Mouse (Mus musculus): Measurements from ENCODE around the gene Tigit. TPM values are rescaled to one million over a fixed set of nuclear protein-coding genes. Genes with fewer than 3 reads are reported as not detected.

Tigit gene
- polyA plus RNA-seq, 1 experiment from 2014 or later: not detected

DNA sequence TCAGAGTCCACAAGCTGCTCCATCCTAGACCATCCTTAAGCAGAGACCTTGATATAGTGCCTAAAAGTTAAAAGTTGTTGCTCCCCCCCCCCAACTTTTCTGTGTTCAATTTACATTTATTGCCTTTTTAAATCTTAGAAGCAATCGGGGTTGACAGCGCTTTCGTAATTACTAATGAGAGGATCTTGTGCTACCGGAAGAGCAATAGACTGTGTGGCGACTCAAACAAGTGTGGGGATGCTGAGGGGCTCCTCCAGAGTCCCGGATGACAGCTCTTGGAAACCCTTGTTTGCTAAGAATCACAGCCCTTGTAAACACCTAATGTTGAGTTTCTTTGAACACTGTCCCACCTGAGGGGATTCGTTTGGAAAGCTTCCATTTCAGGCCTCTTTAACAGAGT, 29.9 kb downstream of the Tigit start:
- ATAC-seq (ENCODE audit: low read depth) (no peak), DNase-seq (ENCODE audit: low spot score) (no peak)
- Histone ChIP-seq H3K36me3 (ENCODE audit: control insufficient read depth, insufficient read depth, low read length) (no peaks in the 10 kb centered on the region), H3K4me3 (ENCODE audit: low read depth, low read length) (no peak overlapping the region), H3K27ac (replicated peaks; ENCODE audit: low read depth, low read length) (no peak overlapping the region), H3K4me1 (ENCODE audit: control insufficient read depth, insufficient read depth, low read length) (no peaks in the 10 kb centered on the region), H3K27me3 (replicated peaks; ENCODE audit: control insufficient read depth, insufficient read depth, low read length) (no peaks in the 10 kb centered on the region), H3K4me2 (ENCODE audit: low read depth, low read length) (no peak overlapping the region), H3K9me3 (ENCODE audit: control insufficient read depth, low read length) (no peaks in the 10 kb centered on the region), H3K9ac (ENCODE audit: low read depth, low read length) (no peak overlapping the region)
- 90% methylated on average over 7 of the region's 7 CpGs for WGBS

DNA sequence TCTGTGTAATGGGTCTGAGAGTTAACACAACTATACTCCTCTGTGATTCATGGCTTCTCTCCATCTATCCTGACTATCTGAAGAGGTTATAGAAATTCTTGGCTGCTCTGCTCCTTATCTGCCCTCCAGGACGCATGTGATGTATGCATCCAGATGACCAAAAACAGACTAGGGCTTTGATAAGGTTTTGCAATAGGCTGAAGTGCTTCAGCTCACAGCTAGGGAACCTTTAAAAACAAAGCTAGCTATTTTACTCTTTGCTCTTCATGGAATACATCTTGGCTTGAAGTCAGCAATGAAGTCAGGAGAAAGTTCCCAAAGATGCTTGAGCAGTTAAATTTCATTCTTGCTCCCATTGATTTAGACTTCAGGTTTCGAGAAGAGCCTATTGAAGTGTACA, 32.2 kb downstream of the Tigit start:
- H3K9me3 ChIP-seq (ENCODE audit: control insufficient read depth, low read length): no peaks in the 10 kb centered on the region
- WGBS: 84% methylated on average over 2 of the region's 2 CpGs

DNA sequence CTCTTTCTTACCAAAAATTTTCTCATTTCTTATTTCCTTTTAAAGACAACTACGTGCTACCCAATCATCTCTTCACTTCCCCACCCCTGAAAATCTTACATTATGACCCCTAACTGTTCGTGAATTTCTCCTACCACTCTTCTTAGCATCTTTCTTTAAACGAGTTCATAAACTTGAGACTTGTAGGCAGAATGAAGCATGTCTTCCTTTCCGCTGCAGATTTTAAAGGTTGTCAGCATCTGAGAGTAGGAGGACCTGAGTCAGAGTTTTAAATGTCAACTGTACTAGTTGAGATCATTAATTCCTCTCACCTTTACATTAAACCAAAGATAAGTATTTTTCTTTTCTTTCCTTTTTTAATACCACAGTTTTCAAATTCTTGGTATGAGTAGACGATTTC, 35.3 kb downstream of the Tigit start:
- Histone ChIP-seq H3K9ac (ENCODE audit: low read depth, low read length) (no peak overlapping the region), H3K4me1 (ENCODE audit: control insufficient read depth, insufficient read depth, low read length) (0 out of 2 replicates have a peak, but pooled peaks cover 9% of the 10 kb centered on the region), H3K36me3 (ENCODE audit: control insufficient read depth, insufficient read depth, low read length) (no peaks in the 10 kb centered on the region), H3K4me3 (ENCODE audit: low read depth, low read length) (no peak overlapping the region), H3K27ac (replicated peaks; ENCODE audit: low read depth, low read length) (no peak overlapping the region), H3K9me3 (ENCODE audit: control insufficient read depth, low read length) (no peaks in the 10 kb centered on the region), H3K4me2 (ENCODE audit: low read depth, low read length) (no peak overlapping the region), H3K27me3 (replicated peaks; ENCODE audit: control insufficient read depth, insufficient read depth, low read length) (no peaks in the 10 kb centered on the region)
- ATAC-seq (ENCODE audit: low read depth): no peak
- 87% methylated on average over 5 of the region's 5 CpGs for WGBS
- DNase-seq (ENCODE audit: low spot score): no peak

More for the DNA sequence above, 32.2 kb downstream of the Tigit start:
- no peak for DNase-seq (ENCODE audit: low spot score)
- no peaks in the 10 kb centered on the region for H3K4me1 ChIP-seq (ENCODE audit: control insufficient read depth, insufficient read depth, low read length)
- H3K36me3 ChIP-seq (ENCODE audit: control insufficient read depth, insufficient read depth, low read length): no peaks in the 10 kb centered on the region
- H3K4me2 ChIP-seq (ENCODE audit: low read depth, low read length): no peak overlapping the region
- no peak overlapping the region for H3K9ac ChIP-seq (ENCODE audit: low read depth, low read length)
- ATAC-seq (ENCODE audit: low read depth): no peak
- no peak overlapping the region for H3K4me3 ChIP-seq (ENCODE audit: low read depth, low read length)
- no peak overlapping the region for H3K27ac ChIP-seq (replicated peaks; ENCODE audit: low read depth, low read length)
- H3K27me3 ChIP-seq (replicated peaks; ENCODE audit: control insufficient read depth, insufficient read depth, low read length): no peaks in the 10 kb centered on the region

DNA sequence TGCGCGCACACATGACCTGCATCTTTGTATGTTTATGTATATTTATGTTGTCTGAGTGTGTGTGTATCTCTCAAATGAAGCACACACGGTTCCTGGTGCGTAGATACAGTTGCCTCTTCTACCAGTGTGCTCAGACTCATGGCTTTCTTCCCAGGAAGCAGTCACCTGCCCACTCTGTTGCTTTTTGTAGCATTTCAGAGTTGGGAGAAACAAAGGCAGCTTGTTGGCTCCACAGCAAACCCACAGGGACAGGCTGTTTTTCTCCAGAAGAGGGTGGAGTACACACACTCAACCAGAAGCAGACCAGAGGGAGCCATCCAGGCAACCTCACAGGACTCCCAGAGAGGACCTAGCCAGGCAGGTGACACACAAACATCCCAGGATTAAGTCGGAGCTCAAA, 38.0 kb downstream of the Tigit start:
- 79% methylated on average over 5 of the region's 5 CpGs for WGBS
- DNase-seq (ENCODE audit: low spot score): no peak
- no peak overlapping the region for H3K9ac ChIP-seq (ENCODE audit: low read depth, low read length)
- no peaks in the 10 kb centered on the region for H3K9me3 ChIP-seq (ENCODE audit: control insufficient read depth, low read length)
- H3K36me3 ChIP-seq (ENCODE audit: control insufficient read depth, insufficient read depth, low read length): no peaks in the 10 kb centered on the region
- no peak overlapping the region for H3K27ac ChIP-seq (replicated peaks; ENCODE audit: low read depth, low read length)
- H3K4me1 ChIP-seq (ENCODE audit: control insufficient read depth, insufficient read depth, low read length): 0 out of 2 replicates have a peak, but pooled peaks cover 9% of the 10 kb centered on the region
- H3K27me3 ChIP-seq (replicated peaks; ENCODE audit: control insufficient read depth, insufficient read depth, low read length): no peaks in the 10 kb centered on the region
- no peak overlapping the region for H3K4me3 ChIP-seq (ENCODE audit: low read depth, low read length)
- no peak overlapping the region for H3K4me2 ChIP-seq (ENCODE audit: low read depth, low read length)
- ATAC-seq (ENCODE audit: low read depth): no peak

DNA sequence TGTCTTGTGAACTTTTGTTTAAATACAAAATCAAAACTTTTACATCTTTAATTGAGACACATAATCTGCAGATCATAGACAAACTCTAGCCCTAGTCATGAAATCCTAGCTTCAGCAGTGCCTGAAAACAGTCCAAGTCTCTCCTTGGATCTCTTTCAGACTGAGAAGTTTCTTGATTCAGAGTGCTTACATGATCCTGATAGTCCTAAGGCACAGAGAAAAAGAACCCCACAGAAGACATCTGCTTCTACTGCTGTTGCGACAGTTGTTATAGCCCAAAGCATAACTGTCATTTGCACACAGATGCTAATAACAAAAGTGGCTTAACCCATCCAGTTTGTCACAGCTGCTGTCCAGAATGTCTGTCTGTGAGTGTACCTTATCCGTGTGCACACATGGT, 38.7 kb downstream of the Tigit start:
- DNase-seq (ENCODE audit: low spot score) (peak; percentile 23), ATAC-seq (ENCODE audit: low read depth) (peak; percentile 26; the same call in 1 of the 2 replicates)
- Histone ChIP-seq H3K4me3 (ENCODE audit: low read depth, low read length) (no peak overlapping the region), H3K27me3 (replicated peaks; ENCODE audit: control insufficient read depth, insufficient read depth, low read length) (no peaks in the 10 kb centered on the region), H3K9me3 (ENCODE audit: control insufficient read depth, low read length) (no peaks in the 10 kb centered on the region), H3K4me1 (ENCODE audit: control insufficient read depth, insufficient read depth, low read length) (peaks cover 12% of the 10 kb centered on the region; the same call in 1 of the 2 replicates), H3K27ac (replicated peaks; ENCODE audit: low read depth, low read length) (no peak overlapping the region; the same call in 1 of the 2 replicates), H3K4me2 (ENCODE audit: low read depth, low read length) (no peak overlapping the region), H3K36me3 (ENCODE audit: control insufficient read depth, insufficient read depth, low read length) (no peaks in the 10 kb centered on the region), H3K9ac (ENCODE audit: low read depth, low read length) (no peak overlapping the region)
- WGBS: 56% methylated on average over 2 of the region's 2 CpGs

DNA sequence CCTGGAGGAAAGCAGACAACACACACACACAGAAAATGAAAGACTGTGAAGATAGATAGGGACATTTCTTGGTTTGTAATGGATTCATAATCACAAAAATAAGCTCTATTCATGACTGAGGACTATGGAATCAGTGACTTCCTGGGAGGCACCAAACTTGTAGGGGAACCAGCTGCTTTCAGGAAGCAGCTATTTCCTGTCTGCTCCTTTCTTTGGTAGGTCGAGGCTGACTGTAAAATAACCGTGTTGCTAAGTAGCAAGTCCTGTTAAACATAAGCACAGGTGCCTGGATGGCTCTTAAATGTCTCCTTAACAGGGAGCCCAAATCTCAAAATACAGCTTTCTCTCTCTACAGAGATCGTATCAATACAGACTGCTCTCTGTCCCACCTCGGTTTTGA, 39.1 kb downstream of the Tigit start:
- Histone ChIP-seq H3K9me3 (ENCODE audit: control insufficient read depth, low read length) (no peaks in the 10 kb centered on the region), H3K4me1 (ENCODE audit: control insufficient read depth, insufficient read depth, low read length) (peaks cover 14% of the 10 kb centered on the region; the same call in 1 of the 2 replicates), H3K27me3 (replicated peaks; ENCODE audit: control insufficient read depth, insufficient read depth, low read length) (no peaks in the 10 kb centered on the region), H3K4me3 (ENCODE audit: low read depth, low read length) (no peak overlapping the region), H3K4me2 (ENCODE audit: low read depth, low read length) (no peak overlapping the region), H3K36me3 (ENCODE audit: control insufficient read depth, insufficient read depth, low read length) (no peaks in the 10 kb centered on the region), H3K9ac (ENCODE audit: low read depth, low read length) (no peak overlapping the region), H3K27ac (replicated peaks; ENCODE audit: low read depth, low read length) (no peak overlapping the region; the same call in 1 of the 2 replicates)
- ATAC-seq (ENCODE audit: low read depth) (no peak), DNase-seq (ENCODE audit: low spot score) (no peak)
- 55% methylated on average over 4 of the region's 4 CpGs for WGBS

DNA sequence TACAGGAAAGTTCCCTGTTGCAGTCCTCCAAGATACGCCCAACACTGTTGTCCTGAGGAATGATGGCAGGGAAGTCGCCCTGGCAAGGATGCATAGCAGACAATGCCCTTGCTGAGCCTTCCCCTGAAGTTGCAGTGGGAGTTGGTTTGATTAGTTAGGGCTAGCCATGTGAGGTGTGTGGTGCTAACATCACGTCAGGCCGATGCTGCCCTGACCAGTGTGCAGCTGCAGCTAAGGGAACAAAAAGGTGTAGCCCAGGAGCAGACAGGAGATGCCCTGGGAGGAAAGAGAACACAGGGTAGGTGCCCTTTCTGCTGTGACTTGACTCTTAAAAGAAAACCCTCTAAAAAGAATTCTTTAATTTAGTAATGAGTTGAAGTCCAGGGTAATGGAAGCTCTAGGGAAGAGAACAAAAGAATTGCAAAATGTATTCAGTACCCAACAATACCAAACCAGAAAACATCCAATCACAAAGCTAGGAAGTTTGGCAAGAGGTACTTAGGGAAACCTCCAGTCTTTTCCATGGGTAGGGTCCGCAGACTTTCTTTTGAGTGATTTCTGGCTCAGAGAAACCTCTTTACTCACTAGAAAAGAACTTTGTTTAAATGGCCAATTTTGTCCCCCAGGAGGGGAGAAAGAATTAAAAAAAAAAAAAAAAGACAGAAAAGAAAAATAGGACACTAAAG, 40.5 kb downstream of the Tigit start:
- ATAC-seq (ENCODE audit: low read depth) (no peak), DNase-seq (ENCODE audit: low spot score) (no peak)
- Histone ChIP-seq H3K4me2 (ENCODE audit: low read depth, low read length) (no peak overlapping the region), H3K27ac (replicated peaks; ENCODE audit: low read depth, low read length) (0 out of 2 replicates have a peak overlapping the region, but pooled peaks have one; percentile 10), H3K4me3 (ENCODE audit: low read depth, low read length) (no peak overlapping the region), H3K36me3 (ENCODE audit: control insufficient read depth, insufficient read depth, low read length) (0 out of 2 replicates have a peak, but pooled peaks cover 1% of the 10 kb centered on the region), H3K9ac (ENCODE audit: low read depth, low read length) (no peak overlapping the region), H3K27me3 (replicated peaks; ENCODE audit: control insufficient read depth, insufficient read depth, low read length) (no peaks in the 10 kb centered on the region), H3K4me1 (ENCODE audit: control insufficient read depth, insufficient read depth, low read length) (peaks cover 14% of the 10 kb centered on the region; the same call in 1 of the 2 replicates), H3K9me3 (ENCODE audit: control insufficient read depth, low read length) (no peaks in the 10 kb centered on the region)
- WGBS: 80% methylated on average over 5 of the region's 5 CpGs

DNA sequence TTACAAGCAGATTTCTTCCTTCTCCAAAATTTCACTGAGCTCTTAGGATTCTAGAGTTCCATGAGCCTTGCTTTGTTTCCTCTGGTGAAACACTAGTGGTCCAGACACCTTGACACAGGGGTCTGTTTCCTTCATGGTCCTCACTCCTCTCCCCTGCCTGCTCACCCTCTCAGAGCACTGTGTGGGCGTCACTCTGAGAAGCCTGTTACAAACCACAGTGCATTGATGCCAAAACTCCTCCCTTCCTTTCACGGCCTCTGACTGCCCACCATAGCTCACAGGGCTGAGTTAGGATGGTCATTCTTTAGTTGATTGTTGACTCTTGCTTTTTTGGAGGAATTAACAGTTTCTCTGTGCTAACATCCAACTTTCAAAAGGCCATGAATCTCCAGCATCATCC, 43.6 kb downstream of the Tigit start:
- Histone ChIP-seq H3K36me3 (ENCODE audit: control insufficient read depth, insufficient read depth, low read length) (0 out of 2 replicates have a peak, but pooled peaks cover 5% of the 10 kb centered on the region), H3K4me3 (ENCODE audit: low read depth, low read length) (no peak overlapping the region), H3K27ac (replicated peaks; ENCODE audit: low read depth, low read length) (no peak overlapping the region), H3K9me3 (ENCODE audit: control insufficient read depth, low read length) (no peaks in the 10 kb centered on the region), H3K9ac (ENCODE audit: low read depth, low read length) (no peak overlapping the region), H3K4me1 (ENCODE audit: control insufficient read depth, insufficient read depth, low read length) (peaks cover 24% of the 10 kb centered on the region), H3K4me2 (ENCODE audit: low read depth, low read length) (no peak overlapping the region), H3K27me3 (replicated peaks; ENCODE audit: control insufficient read depth, insufficient read depth, low read length) (no peaks in the 10 kb centered on the region)
- DNase-seq (ENCODE audit: low spot score): no peak
- ATAC-seq (ENCODE audit: low read depth): peak; percentile 44; the same call in 1 of the 2 replicates
- WGBS: 42% methylated on average over 2 of the region's 2 CpGs

DNA sequence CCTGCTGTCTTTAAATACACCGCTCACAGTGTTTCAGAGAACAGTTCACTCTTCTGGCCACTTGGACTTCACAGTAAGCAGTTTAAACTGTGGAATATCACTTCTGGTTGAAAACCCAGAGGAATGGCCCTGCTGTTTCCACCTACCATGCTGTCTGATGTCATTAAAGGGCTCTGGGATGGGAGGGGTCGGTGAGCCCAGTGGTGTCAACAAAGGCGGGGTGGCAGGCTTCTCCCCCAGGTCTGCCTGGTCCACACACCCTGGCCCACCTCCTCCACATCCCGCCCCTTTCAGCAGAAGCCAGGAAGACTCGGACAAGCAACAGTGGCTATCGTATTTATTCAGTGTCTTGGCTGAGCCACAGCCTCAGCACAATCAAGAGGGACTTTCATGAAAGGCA, 44.7 kb downstream of the Tigit start:
- WGBS: 48% methylated on average over 6 of the region's 6 CpGs
- Histone ChIP-seq H3K9ac (ENCODE audit: low read depth, low read length) (no peak overlapping the region), H3K9me3 (ENCODE audit: control insufficient read depth, low read length) (no peaks in the 10 kb centered on the region), H3K4me3 (ENCODE audit: low read depth, low read length) (no peak overlapping the region), H3K27ac (replicated peaks; ENCODE audit: low read depth, low read length) (no peak overlapping the region), H3K4me1 (ENCODE audit: control insufficient read depth, insufficient read depth, low read length) (peaks cover 19% of the 10 kb centered on the region), H3K27me3 (replicated peaks; ENCODE audit: control insufficient read depth, insufficient read depth, low read length) (no peaks in the 10 kb centered on the region), H3K36me3 (ENCODE audit: control insufficient read depth, insufficient read depth, low read length) (0 out of 2 replicates have a peak, but pooled peaks cover 5% of the 10 kb centered on the region), H3K4me2 (ENCODE audit: low read depth, low read length) (no peak overlapping the region)
- DNase-seq (ENCODE audit: low spot score) (no peak), ATAC-seq (ENCODE audit: low read depth) (no peak)
